Mouse (Mus musculus) adrenal gland, postnatal 14 days (tissue): Measurements from ENCODE around the gene Zfp276. TPM values are rescaled to one million over a fixed set of nuclear protein-coding genes. Genes with fewer than 3 reads are reported as not detected.
"Not testable (repeated sequence)": the region's sequence is repeated elsewhere in the genome, so short reads cannot be mapped to it uniquely, and the experiment has no call there.

Experiments
- DNase-seq: peaks from one replicate; pipeline ENCODE4 v3.0.0; 2021; ENCODE audit warnings: mixed read lengths
- total RNA-seq: library from RNA; stranded (reverse); gene quantifications from 2 replicates; pipeline ENCODE4 v1.2.3, GENCODE M21; 2021

Zfp276 gene
- total RNA-seq, 1 experiment from 2014 or later: 21.5 TPM

DNA sequence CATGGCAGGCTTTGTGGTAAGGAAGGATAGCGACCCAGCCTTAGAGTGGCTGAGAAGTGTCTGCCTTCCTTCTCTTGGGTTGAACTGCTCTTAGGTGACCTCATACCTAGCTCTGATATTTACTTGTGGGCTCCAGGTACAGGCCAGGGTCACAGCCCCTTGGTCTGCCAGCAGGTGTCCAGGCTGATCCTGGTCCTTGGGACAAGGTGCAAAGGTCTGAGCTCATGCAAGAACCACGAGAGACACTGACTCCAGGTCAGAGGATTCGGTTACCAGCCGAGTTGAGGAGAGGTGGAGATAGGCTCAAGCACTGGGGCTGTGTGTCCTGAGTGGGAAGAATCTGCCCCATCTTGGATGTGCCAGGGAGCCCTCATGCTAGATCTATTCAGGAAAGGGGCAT, 9.6 kb upstream of the Zfp276 start:
- DNase-seq: no peak

DNA sequence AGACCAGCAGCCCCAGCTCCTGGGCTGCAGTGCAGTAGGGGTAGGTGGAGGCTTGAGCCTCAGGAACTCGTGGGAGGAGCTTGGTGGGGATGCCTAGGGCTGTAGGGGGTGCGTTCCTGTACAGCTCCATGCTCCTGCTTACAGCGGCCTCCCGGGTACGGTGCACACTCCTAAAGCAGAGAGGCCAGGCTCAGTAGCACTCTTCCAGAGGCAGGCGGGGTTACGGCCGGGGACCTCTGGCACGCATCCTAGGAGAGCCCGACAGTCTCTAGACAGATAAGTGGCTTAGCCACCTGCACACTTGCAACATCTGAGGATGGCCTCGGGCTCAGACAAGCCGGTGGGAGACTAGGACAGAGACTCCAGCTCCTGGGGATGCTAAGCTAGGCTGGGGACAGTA, 8.5 kb upstream of the Zfp276 start:
- no peak for DNase-seq

DNA sequence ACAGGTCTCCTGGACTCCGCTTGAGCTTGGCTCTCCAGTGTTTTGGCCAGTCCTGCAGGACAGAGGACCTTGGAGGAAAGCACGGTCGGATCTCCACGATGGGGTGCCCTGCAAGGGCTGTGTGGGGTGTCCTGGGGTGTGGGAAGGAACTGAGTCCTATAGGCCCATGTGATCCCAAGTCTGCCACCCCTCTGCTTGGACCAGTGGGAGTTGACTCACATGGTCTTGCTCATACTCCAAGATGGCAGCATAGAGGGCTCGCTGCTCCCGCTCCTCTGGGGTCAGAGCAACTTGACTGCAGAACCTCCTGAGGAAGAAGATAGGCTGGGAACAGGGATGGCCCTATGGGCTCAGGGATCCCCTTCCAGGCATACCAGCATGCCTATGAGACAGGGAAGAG, 6.2 kb upstream of the Zfp276 start:
- DNase-seq: no peak

DNA sequence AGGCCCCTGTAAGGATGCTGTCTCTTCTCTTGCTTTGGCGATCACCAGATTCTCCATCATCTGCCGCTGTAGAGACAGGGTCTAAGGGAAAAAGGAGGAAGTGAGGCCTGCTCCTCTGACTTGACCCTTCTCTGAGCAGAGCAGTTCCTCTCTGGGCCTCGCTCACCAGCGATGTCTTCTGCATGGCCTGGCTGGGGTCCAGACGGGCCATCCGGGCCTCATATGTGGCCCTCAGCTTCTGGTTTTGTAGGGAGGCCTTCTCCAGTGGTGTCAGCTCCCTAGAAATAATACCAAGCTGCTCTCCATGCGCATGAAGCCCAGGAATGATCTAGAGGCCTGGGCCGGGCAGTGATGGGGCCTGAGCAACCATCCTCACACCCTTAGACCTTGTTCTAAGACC, 5.4 kb upstream of the Zfp276 start:
- no peak for DNase-seq

DNA sequence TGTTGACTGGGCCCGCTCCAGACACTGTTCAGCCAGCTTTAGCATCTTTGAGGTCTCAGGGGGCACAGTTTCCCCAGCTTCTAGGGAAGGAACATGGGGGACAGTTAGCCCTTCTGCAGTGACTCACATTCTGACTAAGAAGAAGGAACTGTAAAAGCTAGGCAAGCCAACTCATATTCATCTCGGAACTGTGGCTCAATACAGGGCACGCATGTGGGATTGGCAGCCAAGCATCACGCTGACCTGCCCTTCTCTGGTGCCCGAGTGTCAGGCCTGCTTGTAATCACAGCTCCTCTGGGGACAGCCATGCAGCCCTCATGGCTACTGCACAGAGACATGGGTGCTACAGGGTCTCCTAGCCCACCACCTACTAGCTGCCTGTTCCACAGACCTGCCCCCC, 3.1 kb upstream of the Zfp276 start:
- no peak for DNase-seq

DNA sequence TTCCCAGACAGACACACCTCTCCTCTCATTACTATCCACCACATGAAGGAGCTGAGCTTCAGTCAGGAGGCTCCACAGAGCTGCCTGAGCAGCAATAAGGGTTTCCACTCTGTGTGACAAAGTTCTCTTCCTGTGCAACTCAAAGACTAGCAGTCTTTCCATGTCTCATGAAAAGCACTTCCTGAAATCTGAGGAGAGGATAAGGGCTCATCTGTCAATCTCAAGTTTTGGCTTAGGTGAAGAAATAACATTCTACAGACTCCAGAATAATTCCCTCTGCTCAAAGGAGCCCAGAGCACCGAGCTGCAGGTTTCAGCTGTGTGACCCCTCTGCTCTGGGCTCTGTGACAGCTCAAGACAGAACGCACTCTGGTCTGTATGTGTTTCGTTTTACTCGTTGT, 1.1 kb upstream of the Zfp276 start:
- no peak for DNase-seq

DNA sequence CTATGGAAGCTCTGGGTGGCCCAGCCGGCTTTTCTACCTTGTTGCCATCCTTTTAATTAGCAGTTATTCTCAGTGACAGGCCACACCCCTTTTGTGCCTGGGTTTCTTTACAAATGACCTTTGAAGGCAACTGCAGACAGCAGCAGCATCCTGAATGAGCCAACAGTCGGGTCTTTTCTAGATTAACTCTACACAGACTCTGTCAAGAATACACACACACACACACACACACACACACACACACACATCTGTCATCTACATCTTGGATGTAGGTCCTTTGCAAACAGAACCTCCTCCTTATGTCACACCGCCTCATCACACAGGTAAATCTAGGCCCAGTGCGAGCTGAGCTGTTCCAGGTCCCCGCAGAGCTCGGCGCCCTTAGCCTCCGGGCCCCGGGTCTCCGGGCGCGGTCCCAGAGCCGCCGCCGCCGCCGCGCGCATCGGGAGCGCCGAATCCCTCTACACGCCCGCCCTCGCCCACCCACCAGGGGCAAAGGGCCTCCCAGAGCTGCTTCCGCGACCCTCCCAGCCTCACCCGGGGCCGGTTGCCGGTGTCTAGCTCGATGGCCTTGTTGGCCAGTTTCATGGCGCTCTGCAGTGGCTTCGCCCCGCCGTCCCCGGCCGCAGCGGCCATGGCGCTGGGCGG, 420 bp upstream of the Zfp276 start:
- no peak for DNase-seq

DNA sequence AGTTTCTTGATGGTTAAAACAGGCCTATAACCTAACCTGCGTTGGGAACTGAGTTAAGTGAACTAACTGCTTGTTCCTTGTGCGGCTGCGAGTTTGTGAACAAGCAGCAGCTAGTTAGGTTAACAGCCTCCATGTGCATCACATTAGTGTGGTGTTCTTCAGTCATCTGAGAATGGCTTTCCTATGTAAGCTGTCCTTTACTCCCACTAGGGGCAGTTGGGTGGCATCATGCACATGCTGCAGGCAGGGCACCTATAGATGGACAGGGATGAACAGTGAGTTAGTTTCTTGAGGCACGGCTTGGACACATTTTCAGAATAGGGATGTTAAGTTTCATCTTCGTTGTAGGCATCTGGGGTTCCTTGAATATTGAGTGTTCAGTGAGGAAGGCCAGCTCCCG, 1.2 kb downstream of the Zfp276 start:
- no peak for DNase-seq

DNA sequence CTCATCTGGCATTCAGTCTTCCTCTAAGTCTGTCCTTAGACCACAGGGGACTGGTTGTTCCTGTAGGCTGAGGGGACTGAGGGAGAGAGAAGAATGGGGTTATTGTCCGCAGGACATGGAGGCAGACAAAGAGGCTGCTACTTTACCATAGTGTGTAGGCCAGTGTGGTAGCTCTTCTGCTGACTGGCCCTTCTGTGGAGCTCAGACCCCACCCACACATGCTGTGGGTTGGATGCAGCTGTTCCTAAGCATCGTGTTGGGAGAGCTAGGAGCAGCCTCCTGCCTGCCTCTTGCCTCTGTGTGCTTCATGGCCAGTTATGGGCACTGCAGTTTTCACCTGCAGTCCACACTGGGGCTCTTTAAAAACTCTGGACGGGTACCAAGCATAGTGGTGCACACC, 3.1 kb downstream of the Zfp276 start:
- DNase-seq: no peak

DNA sequence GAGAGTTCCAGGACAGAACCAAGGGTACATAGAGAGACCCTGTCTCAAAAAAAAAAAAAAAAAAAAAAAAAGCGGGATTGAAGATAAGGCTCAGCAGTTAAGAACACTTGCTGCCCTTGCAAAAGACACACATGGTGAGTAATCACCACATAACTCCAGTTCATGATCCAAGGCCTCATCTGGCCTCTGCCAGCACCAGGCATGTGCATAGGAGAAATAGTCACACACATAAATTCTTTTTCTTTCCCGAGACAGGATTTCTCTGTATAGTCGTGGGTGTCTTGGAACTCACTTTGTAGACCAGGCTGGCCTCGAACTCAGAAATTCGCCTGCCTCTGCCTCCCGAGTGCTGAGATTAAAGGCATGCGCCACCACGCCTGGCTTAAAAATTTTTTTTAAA, 3.6 kb downstream of the Zfp276 start:
- peak; percentile 57 for DNase-seq

DNA sequence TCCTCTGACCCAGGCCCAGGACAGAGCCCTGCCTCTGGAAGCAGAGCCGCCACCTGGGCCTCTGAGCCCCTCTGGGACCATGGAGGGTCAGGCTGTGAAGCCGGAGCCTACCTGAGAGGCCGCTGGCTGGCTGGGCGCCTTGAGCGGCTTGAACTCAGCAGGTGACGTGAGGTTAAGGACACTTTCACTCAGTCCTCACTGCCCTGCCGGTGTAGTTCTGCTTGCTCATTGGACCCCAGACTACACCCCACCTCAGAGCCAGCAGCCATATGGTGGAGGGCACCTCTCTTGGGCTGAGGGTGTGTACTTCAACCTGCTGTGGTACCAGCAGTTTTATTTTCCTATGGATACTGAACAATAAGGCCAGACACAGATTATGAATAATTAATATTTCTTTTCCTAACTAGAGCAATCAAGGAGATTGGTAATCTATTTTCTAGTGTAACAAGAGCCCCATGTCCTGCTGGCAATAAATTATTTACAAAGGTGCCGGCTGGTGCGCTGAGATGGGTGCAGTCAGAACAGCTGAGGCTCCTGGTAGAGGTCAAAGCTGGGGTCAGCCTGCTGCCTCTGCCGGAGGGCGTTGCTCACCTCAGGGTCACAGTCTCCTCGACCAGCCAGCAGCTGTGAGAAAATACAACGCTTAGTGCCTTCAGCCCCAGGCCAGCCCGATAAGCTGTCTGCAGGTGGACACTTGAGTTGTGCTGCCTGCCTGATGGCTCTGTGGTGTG, 14.1 kb downstream of the Zfp276 start:
- DNase-seq: no peak

DNA sequence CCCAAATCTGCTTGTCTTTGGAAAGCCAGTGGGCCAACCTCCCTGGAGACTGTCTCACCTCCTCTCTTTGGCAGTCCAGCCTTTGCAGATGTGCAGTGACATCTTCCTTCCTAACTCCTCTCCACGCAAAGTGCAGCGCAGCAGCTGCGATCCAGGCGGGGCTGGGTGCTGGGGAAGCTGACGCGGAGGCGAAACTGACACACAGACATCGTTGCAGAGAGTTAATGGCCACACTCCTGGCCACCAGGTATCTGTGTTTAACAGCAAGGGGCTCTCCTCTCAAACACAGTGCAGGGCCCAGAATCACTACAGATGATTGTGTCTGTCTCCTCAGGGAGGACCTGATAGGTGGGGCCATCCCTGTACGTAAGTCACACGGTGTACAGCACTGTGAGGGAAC, 17.2 kb downstream of the Zfp276 start:
- DNase-seq: no peak

DNA sequence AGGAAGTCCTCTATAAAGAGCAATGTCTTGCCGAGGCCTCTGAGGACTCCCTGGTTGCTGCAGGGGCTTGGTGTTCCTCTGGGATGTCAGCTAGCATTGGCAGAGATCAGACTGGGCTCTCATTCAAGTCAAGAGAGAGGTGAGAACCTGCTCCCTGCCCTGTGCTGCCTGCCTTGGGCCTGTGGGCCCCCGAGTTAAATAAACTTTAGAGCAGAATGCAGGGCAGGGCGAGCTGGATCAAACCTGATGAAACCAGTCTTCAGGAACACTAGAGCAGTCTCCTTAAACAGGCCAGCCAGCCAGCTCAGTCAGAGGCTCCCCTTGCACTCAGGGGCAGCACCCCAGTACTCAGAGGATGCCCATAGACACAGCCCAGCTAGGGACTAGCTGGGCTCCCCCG, 17.9 kb downstream of the Zfp276 start:
- no peak for DNase-seq

DNA sequence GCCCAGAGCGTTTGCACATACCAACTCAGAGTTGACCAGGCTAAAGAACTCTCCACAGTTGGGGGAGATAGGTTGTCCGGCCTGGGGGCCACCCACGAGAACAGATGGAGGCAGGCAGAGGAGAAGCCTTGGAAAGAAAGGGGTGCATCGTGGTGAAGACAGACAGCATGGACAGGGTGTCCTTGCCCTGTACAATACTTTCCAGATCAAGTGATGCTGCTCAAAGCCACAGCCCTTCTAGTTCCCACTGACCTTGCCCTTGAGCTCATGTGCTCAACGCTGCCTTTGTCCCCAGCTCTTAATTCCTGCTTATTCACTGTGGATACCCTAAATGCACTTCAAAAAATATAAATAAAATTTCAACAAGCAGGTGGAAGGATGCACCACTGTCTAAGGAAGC, 20.5 kb downstream of the Zfp276 start:
- no peak for DNase-seq

DNA sequence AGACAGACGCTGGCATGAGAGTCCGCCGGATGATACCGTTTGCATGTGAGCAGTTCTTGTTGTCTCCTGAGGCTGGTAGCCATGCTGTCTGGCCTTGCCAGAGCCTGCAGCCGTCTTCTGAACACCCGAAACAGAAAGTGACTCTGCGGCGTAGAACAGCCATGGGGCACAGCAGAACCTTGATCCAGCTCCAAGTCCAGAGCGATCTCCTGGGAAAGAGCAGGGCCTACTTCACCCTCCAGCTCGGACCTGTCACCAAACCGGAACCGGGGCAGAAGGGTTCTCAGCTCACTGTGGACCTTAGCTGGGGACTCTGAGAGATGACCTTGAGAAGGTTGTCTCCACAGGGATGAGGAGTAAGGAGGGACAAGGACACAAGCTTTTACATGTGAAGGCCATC, 21.1 kb downstream of the Zfp276 start:
- DNase-seq: peak; percentile 58

DNA sequence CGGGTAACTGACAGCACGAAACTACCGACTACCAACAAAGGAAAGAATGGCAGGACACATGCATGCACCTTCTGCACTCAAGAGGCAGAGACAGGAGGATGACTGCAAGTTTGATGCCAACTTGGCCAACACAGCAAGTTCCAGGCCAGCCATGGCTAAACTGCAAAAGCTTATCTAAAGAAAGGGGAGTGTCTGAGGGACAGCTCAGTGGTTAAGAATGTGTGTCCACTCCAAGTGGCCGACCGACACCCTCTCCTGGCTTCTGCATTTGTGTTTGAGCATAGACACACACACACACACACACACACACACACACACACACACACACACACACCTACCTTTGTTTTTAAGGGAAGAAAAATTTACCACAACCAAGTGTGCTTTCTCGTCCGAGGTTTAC, 24.4 kb downstream of the Zfp276 start:
- DNase-seq: no peak

DNA sequence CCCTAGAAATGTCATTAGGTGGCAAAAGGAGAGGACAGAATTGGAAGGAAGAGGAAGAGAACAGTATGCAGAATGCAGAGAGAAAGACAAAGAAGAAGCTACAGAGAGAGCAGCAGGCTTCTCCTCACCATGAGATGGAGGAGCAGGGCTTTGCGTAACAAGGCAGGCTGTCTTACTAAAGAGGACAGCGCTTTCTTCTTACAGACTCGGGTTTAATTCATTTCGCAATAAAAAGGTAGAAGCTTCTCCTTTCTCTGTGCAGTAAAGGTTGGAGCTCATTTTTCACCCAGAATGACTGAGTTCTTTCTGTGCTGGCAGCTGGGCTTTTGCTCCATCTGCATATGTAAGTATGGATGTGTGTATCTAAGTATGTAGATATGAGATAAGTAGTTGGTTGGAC, 25.8 kb downstream of the Zfp276 start:
- no peak for DNase-seq

DNA sequence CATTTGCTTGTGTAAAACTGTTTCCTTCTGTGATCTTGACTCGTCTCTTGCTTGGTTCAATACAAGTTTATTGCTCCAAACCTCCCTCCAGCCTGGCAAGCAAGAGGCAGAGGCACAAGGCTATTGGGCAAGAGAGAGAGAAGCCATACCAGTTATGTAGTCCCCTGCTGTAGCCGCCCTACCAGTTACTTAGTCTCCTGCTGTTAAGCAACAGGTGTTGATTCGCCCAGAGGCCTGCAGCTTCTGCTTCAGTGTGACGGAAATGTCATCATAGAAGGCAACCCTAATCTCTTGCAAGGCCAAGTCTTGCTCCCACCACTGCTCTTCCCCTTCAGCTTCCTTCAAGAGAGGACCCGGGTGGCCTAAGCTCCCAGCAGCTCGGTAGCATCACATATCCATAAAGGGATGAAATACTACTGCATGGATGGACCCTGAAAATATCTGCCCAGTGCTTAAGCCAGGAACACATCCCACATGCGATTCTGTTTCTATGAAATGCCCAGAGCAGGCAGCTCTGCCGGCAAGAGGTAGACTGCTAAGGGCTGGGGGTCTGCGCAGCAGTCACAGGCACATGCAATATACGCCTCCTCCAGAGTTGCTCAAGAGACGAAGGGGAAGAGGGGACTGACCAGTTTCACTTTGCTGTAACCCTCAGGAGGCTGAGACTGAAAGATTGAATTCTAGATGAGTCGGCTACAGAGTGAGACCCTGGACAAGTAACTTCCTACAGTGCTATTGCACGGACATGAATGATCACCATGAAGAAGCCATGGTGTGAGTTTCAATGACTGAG, 26.5 kb downstream of the Zfp276 start:
- no peak for DNase-seq

DNA sequence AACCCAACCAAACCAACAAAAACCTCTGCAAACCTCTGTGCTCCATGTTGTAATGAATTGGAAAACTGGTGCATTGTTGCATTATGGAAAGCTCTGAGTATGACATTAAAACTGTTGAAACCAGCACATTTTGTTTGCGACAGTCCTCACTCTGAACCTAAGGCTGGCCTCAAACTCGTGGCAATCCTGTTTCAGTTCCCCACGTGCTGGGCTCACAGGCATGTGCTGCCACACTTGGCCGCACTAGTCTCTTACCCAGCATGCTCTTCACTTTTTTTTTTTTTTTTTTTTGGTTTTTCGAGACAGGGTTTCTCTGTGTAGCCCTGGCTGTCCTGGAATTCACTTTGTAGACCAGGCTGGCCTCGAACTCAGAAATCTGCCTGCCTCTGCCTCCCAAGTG, 29.0 kb downstream of the Zfp276 start:
- DNase-seq: not testable (repeated sequence)

DNA sequence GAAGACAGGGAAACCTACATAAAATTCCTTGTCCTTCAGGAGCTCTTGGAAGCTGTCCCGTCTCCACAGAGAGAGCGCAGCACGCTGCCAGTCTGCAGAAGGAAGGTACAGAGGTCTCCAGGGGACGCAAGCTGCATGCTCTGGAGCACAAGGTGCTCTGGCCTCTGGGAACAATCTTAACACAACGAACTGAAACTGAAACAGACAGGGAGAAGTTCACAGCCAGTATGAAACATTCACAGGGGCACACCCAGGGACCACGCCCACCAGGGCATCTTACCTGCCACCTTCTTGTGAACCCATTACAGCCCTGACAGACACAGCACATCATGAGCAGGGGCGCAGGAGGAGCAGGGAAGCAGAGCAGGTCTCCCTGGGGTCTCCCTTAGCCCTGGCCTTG, 30.0 kb downstream of the Zfp276 start:
- no peak for DNase-seq

DNA sequence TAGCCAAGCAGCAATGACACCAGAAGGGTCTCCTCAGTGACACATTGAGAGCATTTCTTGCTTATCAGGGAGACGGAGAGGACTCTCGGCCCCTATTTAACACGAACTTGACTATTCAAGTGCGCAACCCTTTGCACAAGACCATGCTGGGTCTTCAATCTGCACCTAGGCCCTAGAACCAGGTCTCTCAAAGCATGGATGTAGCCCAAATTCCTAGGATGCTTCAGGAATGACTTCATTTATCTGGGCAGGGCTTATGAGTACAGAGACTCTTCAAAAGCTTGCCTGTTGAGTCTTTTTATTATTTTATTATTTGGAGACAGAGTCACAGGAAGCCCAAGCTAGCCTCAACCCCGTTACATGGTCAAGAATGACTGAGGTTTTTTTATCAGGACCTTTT, 30.5 kb downstream of the Zfp276 start:
- DNase-seq: no peak

DNA sequence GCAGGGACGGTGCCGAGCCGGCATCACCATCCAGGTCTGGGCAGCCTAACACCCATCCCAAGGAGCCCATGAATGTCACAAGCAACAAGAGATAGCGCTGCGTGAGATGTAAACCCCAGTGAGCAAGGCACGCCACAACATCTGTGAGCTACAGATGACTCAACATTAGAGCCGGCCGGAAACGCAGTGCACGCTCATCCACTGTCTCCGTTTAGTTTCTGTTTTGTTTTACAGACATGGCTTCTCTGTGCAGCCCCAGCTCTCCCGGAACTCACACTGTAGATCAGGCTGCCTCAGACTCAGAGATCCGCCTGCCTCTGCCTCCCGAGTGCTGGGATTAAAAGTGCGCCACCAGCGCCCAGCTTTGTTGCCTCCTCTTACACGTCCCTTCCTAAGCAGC, 33.4 kb downstream of the Zfp276 start:
- DNase-seq: no peak

DNA sequence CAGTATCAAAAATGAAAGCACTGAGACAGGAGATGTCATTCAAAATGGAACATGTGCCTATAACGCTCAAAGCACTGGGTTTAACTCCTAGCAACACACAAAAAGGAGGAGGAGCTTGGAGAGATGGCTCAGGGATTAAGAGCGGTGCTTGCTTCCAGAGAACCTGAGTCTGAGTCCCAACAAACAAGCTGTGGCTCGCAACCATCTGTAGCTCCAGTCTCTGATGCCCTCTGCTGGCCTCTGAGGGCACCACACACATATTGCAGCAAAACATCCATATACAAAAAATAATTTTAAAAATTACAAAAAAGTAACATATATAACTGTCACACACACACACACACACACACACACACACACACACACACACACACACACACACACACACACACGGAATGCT, 36.2 kb downstream of the Zfp276 start:
- peak; percentile 69 for DNase-seq

DNA sequence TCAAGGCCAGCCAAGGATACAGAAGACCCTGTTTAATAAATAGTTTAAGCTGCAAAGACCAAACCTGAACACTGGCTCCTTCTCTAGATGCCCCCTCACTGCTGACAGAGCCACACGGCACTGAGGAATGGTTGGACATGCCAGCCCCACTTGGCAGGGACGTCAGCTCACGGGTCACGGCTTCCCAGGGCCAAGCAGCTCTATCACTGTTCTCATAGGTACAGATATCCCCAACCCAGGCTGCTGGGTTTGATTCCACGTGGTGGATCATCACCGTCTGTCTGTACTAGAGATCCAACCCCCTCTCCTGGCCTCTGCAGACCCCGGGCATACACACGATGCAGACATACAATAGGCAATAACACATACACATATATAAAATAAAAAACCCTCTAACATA, 36.7 kb downstream of the Zfp276 start:
- DNase-seq: no peak
